Mouse (Mus musculus): Measurements from ENCODE around the gene Dnaaf1. TPM values are rescaled to one million over a fixed set of nuclear protein-coding genes. Genes with fewer than 3 reads are reported as not detected.
A peak's percentile ranks its signal among the peaks of the same experiment; 100 is the strongest.

The Dnaaf1 gene
- total and polyA plus RNA-seq, 3 experiments: 0.19 to 0.54 TPM; not detected in 1

DNA sequence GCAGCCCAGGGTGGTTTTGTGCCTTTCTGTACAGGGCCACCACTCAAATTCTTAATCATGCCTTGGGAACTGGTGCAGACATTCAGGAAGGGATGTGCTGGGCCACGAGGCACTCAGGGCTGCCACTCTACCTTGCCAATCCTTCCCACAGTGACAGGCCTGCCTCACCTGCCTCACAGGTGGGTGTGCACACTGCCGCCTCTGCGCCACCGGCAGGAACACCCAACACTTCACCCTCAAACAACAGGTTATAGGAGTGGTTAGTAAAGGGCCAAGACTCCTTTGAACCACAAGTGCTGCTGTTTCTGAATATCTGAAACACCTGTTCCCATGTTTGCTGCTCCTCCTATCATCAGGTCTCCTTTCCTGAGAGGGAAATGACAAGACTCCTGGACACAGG, 2.6 kb upstream of the Dnaaf1 start:
- Histone ChIP-seq H3K36me3 (ENCODE audit: control insufficient read depth in 1 of 2, insufficient read depth in 2 of 2, low read length in 2 of 2) (peaks cover 0 to 7% of the 10 kb centered on the region in 2 experiments; a peak in 2 of 4 replicates), H3K79me2 (ENCODE audit: control insufficient read depth, insufficient read depth, low read length, poor library complexity) (peaks cover 23% of the 10 kb centered on the region), H3K4me3 (ENCODE audit: control insufficient read depth in 1 of 2, insufficient read depth in 1 of 2, low read depth in 2 of 2, low read length in 2 of 2) (no peak overlapping the region), H3K27ac (ENCODE audit: control insufficient read depth, low read depth, low read length) (no peak overlapping the region), H3K4me1 (ENCODE audit: control insufficient read depth in 1 of 2, insufficient read depth in 2 of 2, low read length in 2 of 2) (peaks cover 7 to 15% of the 10 kb centered on the region in 2 experiments), H3K9me3 (replicated peaks; ENCODE audit: insufficient read depth, low read length) (no peaks in the 10 kb centered on the region), H3K9ac (ENCODE audit: control insufficient read depth, low read depth, low read length, poor library complexity, severe bottlenecking) (no peak overlapping the region), H3K27me3 (ENCODE audit: control insufficient read depth in 1 of 2, insufficient read depth in 2 of 2, low read length in 2 of 2) (no peaks in the 10 kb centered on the region)
- TF ChIP-seq TCF12 (IDR thresholded peaks at IDR 0.05; ENCODE audit: low read depth, low read length): no peak
- TF ChIP-seq TAL1 (IDR thresholded peaks at IDR 0.05; ENCODE audit: low read length): peak; percentile 22; the same call in 1 of the 2 replicates
- TF ChIP-seq CHD2 (IDR thresholded peaks at IDR 0.05; ENCODE audit: low read length): no peak
- no peak for TF ChIP-seq RCOR1 (IDR thresholded peaks at IDR 0.05; ENCODE audit: low read depth, low read length)
- TF ChIP-seq E2F4 (IDR thresholded peaks at IDR 0.05; ENCODE audit: borderline replicate concordance, low read depth, low read length): no peak
- no peak for DNase-seq (ENCODE audit: low read depth, low spot score)

DNA sequence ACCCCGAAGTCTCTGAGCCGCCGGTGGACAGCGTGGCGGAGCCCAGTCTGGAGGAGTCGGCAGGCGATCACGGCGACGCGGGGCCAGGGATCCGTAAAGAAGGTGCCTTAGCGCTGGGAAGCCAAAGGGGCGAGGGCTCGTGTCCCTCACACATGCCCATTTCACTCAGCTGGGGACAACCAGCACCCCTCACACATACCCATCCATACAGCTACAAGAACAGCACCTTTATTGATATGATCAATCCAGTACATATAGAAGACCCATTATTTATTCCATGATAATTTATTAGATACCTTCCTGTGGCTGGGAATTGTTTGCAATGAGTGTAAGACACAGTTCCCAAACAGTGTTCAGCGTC, 311 bp downstream of the Dnaaf1 start:
- Histone ChIP-seq H3K4me3 (ENCODE audit: control insufficient read depth in 1 of 2, insufficient read depth in 1 of 2, low read depth in 2 of 2, low read length in 2 of 2) (peak overlapping the region; percentile 85 to 88), H3K79me2 (ENCODE audit: control insufficient read depth, insufficient read depth, low read length, poor library complexity) (peaks cover 23% of the 10 kb centered on the region), H3K36me3 (ENCODE audit: control insufficient read depth in 1 of 2, insufficient read depth in 2 of 2, low read length in 2 of 2) (peaks cover 0 to 8% of the 10 kb centered on the region in 2 experiments; a peak in 2 of 4 replicates), H3K27me3 (ENCODE audit: control insufficient read depth in 1 of 2, insufficient read depth in 2 of 2, low read length in 2 of 2) (no peaks in the 10 kb centered on the region), H3K9me3 (replicated peaks; ENCODE audit: insufficient read depth, low read length) (no peaks in the 10 kb centered on the region), H3K4me1 (ENCODE audit: control insufficient read depth in 1 of 2, insufficient read depth in 2 of 2, low read length in 2 of 2) (peaks cover 9 to 15% of the 10 kb centered on the region in 2 experiments), H3K27ac (ENCODE audit: control insufficient read depth, low read depth, low read length) (no peak overlapping the region), H3K9ac (ENCODE audit: control insufficient read depth, low read depth, low read length, poor library complexity, severe bottlenecking) (peak overlapping the region; percentile 86)
- no peak for DNase-seq (ENCODE audit: low read depth, low spot score)
- TF ChIP-seq CHD1 (IDR thresholded peaks at IDR 0.05; ENCODE audit: low read depth, low read length) (no peak), TCF12 (IDR thresholded peaks at IDR 0.05; ENCODE audit: low read depth, low read length) (no peak), MXI1 (IDR thresholded peaks at IDR 0.05; ENCODE audit: low read depth, low read length) (peak; percentile 26; the same call in 1 of the 2 replicates), CHD2 (IDR thresholded peaks at IDR 0.05; ENCODE audit: low read length) (no peak), ETS1 (IDR thresholded peaks at IDR 0.05; ENCODE audit: low read depth, low read length) (no peak)

DNA sequence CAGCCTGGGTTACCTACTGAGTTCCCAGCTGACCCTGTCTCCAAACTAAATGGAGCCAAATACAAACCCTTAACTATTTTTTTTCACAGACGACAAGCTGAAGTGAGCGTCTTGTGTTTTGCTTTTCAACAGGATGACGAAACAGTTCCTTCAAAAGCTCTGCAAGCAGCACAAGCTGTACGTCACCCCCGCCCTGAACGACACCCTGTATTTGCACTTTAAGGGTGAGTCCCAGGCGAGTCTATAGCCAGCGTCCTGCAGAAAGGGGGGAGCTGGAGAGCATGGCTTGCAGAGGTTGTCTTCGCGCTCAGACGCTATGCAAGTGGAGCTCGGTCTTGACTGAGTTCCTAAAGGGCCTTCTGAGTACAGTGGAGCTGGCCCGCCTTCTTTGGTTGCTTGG, 4.1 kb downstream of the Dnaaf1 start:
- peaks cover 7% of the 10 kb centered on the region for H3K79me2 ChIP-seq (ENCODE audit: control insufficient read depth, insufficient read depth, low read length, poor library complexity)
- TF ChIP-seq POLR2A (IDR thresholded peaks at IDR 0.05; ENCODE audit: control insufficient read depth in 1 of 2, insufficient read depth in 1 of 2, low read depth in 1 of 2, low read length in 2 of 2, poor library complexity in 1 of 2) (no peak), MAX (IDR thresholded peaks at IDR 0.05; ENCODE audit: low read length) (no peak), ZMIZ1 (IDR thresholded peaks at IDR 0.05; ENCODE audit: low read depth, low read length) (no peak), POLR2AphosphoS5 (IDR thresholded peaks at IDR 0.05; ENCODE audit: borderline replicate concordance, low read depth, low read length) (no peak), MEF2A (IDR thresholded peaks at IDR 0.05; ENCODE audit: extremely low read depth, insufficient replicate concordance, low read depth, low read length, poor library complexity, severe bottlenecking) (no peak), MYC (IDR thresholded peaks at IDR 0.05; ENCODE audit: low read depth, low read length) (no peak), CTCF (IDR thresholded peaks at IDR 0.05 in 2 of 3, conservative IDR thresholded peaks at IDR 0.05 in 1 of 3; ENCODE audit: control insufficient read depth in 1 of 3, insufficient read depth in 1 of 3, low read depth in 2 of 3, low read length in 3 of 3, poor library complexity in 1 of 3, severe bottlenecking in 1 of 3) (no peak)
- H3K27me3 ChIP-seq (ENCODE audit: control insufficient read depth in 1 of 2, insufficient read depth in 2 of 2, low read length in 2 of 2): no peaks in the 10 kb centered on the region
- no peak overlapping the region for H3K4me3 ChIP-seq (ENCODE audit: control insufficient read depth in 1 of 2, insufficient read depth in 1 of 2, low read depth in 2 of 2, low read length in 2 of 2)
- peaks cover 0 to 12% of the 10 kb centered on the region in 2 experiments; a peak in 2 of 4 replicates for H3K36me3 ChIP-seq (ENCODE audit: control insufficient read depth in 1 of 2, insufficient read depth in 2 of 2, low read length in 2 of 2)
- no peak overlapping the region for H3K27ac ChIP-seq (ENCODE audit: control insufficient read depth, low read depth, low read length)
- peaks cover 13 to 14% of the 10 kb centered on the region in 2 experiments for H3K4me1 ChIP-seq (ENCODE audit: control insufficient read depth in 1 of 2, insufficient read depth in 2 of 2, low read length in 2 of 2)
- DNase-seq (ENCODE audit: low read depth, low spot score): no peak
- H3K9me3 ChIP-seq (replicated peaks; ENCODE audit: insufficient read depth, low read length): no peaks in the 10 kb centered on the region
- H3K9ac ChIP-seq (ENCODE audit: control insufficient read depth, low read depth, low read length, poor library complexity, severe bottlenecking): no peak overlapping the region

Measured in MEL (cell line).